Mouse (Mus musculus) hindbrain, embryonic 13.5 days (tissue): Measurements from ENCODE around the gene Socs3. TPM values are rescaled to one million over a fixed set of nuclear protein-coding genes. Genes with fewer than 3 reads are reported as not detected.

Source experiments
- ATAC-seq: fragments of 200-750 bp; cut with Nextera tagmentation; 2 replicates; pipeline ENCODE4 v1.8.0; 2017; ENCODE audit warnings: moderate TSS enrichment; ENCODE audit not compliant: low FRiP score
- H3K27ac ChIP-seq: fragments of 300-500 bp; sonication (generic); 2 replicates; pipeline ENCODE4 v1.5.1; 2015; ENCODE audit warnings: inconsistent platforms, mild to moderate bottlenecking, moderate library complexity
- H3K27me3 ChIP-seq: fragments of 300-500 bp; sonication (generic); 2 replicates; pipeline ENCODE4 v1.6.1; 2015; ENCODE audit warnings: mild to moderate bottlenecking, inconsistent platforms
- H3K36me3 ChIP-seq: fragments of 300-500 bp; sonication (generic); 2 replicates; pipeline ENCODE4 v1.6.1; 2015; ENCODE audit warnings: mild to moderate bottlenecking, inconsistent platforms
- H3K4me1 ChIP-seq: fragments of 300-500 bp; sonication (generic); replicated peaks from 2 replicates; pipeline ENCODE4 v1.6.1; 2015; ENCODE audit warnings: inconsistent platforms
- H3K4me2 ChIP-seq: fragments of 300-500 bp; sonication (generic); 2 replicates; pipeline ENCODE4 v1.6.1; 2015; ENCODE audit warnings: inconsistent platforms, mild to moderate bottlenecking, moderate library complexity
- H3K4me3 ChIP-seq: fragments of 300-500 bp; sonication (generic); 2 replicates; pipeline ENCODE4 v1.5.1; 2015; ENCODE audit warnings: mild to moderate bottlenecking, inconsistent platforms
- H3K9ac ChIP-seq: fragments of 300-500 bp; sonication (generic); 2 replicates; pipeline ENCODE4 v1.6.1; 2015; ENCODE audit warnings: mild to moderate bottlenecking, inconsistent platforms
- H3K9me3 ChIP-seq: fragments of 300-500 bp; sonication (generic); 2 replicates; pipeline ENCODE4 v1.6.1; 2016; ENCODE audit warnings: inconsistent platforms
- WGBS: fragments of 180-500 bp; shearing (Covaris S2); methylation state at CpG from one replicate; pipeline ENCODE4 v1.1.7; 2015; 5-methylcytosine and 5-hydroxymethylcytosine counted together
- polyA plus RNA-seq: library from polyadenylated mRNA; unstranded; fragments of >200 nt; fragmentation: Nextera tagmentation; extraction: Ambion mirVana; gene quantifications from 2 replicates; pipeline ENCODE4 v1.2.1, GENCODE M21; 2015

The Socs3 gene
- polyA plus RNA-seq, 1 experiment from 2014 or later, result 8.8 TPM

DNA sequence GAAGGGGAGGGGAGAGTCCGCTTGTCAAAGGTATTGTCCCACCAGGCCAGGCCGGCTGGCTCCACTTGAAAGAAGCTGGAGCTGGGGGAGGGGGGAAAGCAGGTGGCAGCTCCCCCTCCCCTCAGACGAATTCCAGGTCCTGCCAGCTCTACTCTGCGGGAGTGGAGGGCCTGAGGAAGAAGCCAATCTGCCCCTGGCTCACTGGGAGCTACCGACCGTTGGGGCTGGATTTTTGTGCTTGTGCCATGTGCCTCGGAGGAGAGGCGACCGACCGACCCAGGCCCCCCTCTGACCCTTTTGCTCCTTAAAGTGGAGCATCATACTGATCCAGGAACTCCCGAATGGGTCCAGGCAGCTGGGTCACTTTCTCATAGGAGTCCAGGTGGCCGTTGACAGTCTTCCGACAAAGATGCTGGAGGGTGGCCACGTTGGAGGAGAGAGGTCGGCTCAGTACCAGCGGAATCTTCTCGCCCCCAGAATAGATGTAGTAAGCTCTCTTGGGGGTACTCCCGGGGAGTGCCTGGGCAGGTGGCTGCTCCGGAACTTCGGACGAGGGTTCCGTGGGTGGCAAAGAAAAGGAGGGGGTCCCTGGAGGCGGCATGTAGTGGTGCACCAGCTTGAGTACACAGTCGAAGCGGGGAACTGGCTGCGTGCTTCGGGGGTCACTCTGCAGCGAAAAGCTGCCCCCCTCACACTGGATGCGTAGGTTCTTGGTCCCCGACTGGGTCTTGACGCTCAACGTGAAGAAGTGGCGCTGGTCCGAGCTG lies 2.4 kb downstream of the Socs3 start:
- peaks cover 53% of the 10 kb centered on the region for H3K27me3 ChIP-seq
- no peak for ATAC-seq
- H3K9me3 ChIP-seq, result no peaks in the 10 kb centered on the region
- H3K4me2 ChIP-seq, result peak overlapping the region; percentile 96
- H3K27ac ChIP-seq, result peak overlapping the region; percentile 18; the same call in 1 of the 2 replicates
- H3K4me1 ChIP-seq, result peaks cover 72% of the 10 kb centered on the region
- H3K4me3 ChIP-seq, result peak overlapping the region; percentile 67
- H3K9ac ChIP-seq, result peak overlapping the region; percentile 85
- WGBS, result 3% methylated on average over 34 of the region's 34 CpGs
- H3K36me3 ChIP-seq, result no peaks in the 10 kb centered on the region

DNA sequence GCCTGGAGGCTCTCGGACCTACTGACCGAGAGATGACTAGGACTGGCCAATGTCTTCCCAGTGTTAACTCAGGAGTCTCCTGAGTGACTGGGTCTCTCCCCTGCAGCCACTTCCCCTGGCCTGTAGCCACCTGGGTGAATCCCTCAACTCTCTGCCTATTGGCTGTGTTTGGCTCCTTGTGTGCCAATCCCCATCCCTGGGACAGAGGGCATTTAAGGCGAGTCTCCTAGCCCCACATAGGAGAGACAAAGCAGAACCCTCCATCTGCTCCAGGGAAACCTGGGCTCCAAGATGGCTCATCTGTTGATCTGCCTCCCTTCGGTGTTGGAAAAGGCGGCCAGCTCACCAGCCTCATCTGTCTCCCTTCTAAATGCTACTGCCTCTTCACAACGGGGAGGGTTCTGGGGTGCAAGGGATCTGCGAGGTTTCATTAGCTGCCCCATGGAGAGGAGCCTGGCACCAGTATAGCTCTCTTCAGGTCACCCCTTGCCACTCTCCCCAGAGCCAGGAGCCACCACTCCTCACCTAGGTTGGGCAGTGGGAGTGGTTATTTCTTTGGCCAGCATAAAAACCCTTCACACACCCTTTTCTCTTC lies 3.2 kb downstream of the Socs3 start:
- Histone ChIP-seq H3K36me3 (no peaks in the 10 kb centered on the region), H3K27me3 (peaks cover 54% of the 10 kb centered on the region), H3K9ac (0 out of 2 replicates have a peak overlapping the region, but pooled peaks have one; percentile 24), H3K27ac (no peak overlapping the region), H3K9me3 (no peaks in the 10 kb centered on the region), H3K4me3 (peak overlapping the region; percentile 67), H3K4me1 (peaks cover 78% of the 10 kb centered on the region), H3K4me2 (peak overlapping the region; percentile 96)
- ATAC-seq, result no peak
- 40% methylated on average over 7 of the region's 7 CpGs for WGBS

DNA sequence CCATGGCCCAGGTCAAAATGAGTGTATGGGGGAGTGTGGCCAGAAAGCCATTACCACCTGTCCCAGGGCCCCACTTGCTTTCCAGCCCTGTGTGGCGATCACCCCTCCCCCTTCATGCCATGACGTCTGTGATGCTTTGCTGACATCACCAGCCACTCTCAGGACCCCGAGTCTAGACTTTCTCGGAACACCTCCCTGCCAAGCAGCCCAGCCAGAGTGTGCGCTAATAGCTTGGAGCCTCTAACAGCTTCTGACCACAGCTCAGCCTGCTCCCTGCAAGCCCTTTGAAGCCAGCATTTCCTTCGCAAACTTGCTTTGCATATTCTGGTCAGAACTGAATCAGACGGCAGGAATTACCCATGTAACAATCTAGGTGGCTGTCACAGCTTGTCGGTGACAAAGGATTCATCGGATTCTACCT lies 4.3 kb downstream of the Socs3 start:
- no peak overlapping the region for H3K4me3 ChIP-seq
- no peaks in the 10 kb centered on the region for H3K36me3 ChIP-seq
- H3K27ac ChIP-seq, result no peak overlapping the region
- peaks cover 78% of the 10 kb centered on the region for H3K4me1 ChIP-seq
- H3K27me3 ChIP-seq, result peaks cover 56% of the 10 kb centered on the region
- H3K4me2 ChIP-seq, result peak overlapping the region; percentile 96
- no peaks in the 10 kb centered on the region for H3K9me3 ChIP-seq
- ATAC-seq, result no peak
- 0 out of 2 replicates have a peak overlapping the region, but pooled peaks have one; percentile 20 for H3K9ac ChIP-seq
- 15% methylated on average over 9 of the region's 9 CpGs for WGBS

DNA sequence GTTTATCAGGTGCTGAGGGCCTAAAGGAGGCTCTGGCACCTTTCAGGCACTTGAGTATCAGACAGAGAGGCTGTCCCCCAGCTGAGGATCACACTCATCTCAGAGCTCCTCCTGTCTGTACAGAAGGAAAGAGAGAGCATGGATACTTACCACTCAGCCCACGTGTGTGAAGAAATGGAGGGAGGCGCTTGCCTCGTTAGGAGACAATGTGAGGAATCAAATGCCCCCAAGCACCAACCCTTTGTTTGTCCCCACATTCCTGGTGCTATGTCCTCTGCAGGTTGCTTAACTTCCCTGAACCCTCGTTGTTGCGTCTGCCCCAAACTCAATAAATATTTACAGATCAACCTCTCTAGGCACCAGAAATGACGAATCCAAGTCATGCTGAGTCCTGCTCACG lies 4.8 kb downstream of the Socs3 start:
- Histone ChIP-seq H3K4me2 (peak overlapping the region; percentile 96; the same call in 1 of the 2 replicates), H3K36me3 (no peaks in the 10 kb centered on the region), H3K27me3 (peaks cover 53% of the 10 kb centered on the region), H3K27ac (no peak overlapping the region), H3K4me1 (peaks cover 78% of the 10 kb centered on the region), H3K9me3 (no peaks in the 10 kb centered on the region), H3K9ac (0 out of 2 replicates have a peak overlapping the region, but pooled peaks have one; percentile 20), H3K4me3 (no peak overlapping the region)
- WGBS, result 23% methylated on average over 7 of the region's 7 CpGs
- ATAC-seq, result no peak

DNA sequence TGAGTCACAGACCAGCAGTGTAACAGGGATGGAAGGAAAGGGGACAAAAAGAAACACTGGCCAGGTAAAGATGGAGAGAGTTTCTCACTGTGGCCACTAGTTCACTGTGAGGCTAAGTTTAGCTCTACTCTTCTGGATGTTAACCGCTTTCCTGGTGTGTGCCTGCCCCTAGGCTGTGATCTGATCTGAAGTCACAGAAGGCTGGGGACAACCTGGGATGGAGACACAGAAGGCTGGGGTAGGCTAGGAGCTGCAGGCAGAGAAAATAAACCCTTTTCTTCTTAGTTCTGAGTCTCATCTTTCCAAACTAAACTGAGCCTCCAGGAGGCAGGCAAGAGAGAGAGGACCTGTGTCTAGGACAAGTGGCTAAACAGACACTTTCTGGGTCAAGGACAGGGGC lies 5.6 kb downstream of the Socs3 start:
- Histone ChIP-seq H3K4me2 (peak overlapping the region; percentile 69), H3K9ac (peak overlapping the region; percentile 62; the same call in 1 of the 2 replicates), H3K9me3 (no peaks in the 10 kb centered on the region), H3K27me3 (peaks cover 53% of the 10 kb centered on the region), H3K36me3 (no peaks in the 10 kb centered on the region), H3K27ac (no peak overlapping the region; the same call in 1 of the 2 replicates), H3K4me3 (no peak overlapping the region), H3K4me1 (peaks cover 72% of the 10 kb centered on the region)
- 9% methylated on average over 1 of the region's 1 CpGs for WGBS
- no peak for ATAC-seq

DNA sequence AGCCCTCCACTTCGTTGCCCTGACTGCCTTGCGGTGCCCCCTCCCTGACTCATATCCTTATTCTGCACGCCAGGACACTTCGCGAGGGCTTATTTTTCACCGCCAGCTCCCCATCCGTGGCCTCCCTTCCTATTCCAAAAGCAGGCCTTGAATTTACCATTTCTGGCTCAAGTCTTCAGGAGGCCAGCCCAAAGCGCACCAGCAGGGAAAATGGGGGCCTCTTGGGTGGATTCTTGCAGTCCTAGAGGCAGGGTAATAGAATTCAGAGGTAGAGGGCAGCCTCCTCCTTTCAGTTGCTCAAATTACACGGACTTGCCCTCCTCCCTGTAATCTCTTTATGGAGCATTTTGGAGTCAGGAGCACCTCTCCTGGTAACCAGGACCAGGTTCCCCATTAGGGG lies 6.0 kb downstream of the Socs3 start:
- ATAC-seq, result no peak; the same call in 1 of the 2 replicates
- Histone ChIP-seq H3K9ac (peak overlapping the region; percentile 62), H3K36me3 (no peaks in the 10 kb centered on the region), H3K27ac (peak overlapping the region; percentile 63; the same call in 1 of the 2 replicates), H3K27me3 (peaks cover 57% of the 10 kb centered on the region), H3K4me2 (peak overlapping the region; percentile 69), H3K4me3 (peak overlapping the region; percentile 38), H3K4me1 (peaks cover 71% of the 10 kb centered on the region), H3K9me3 (no peaks in the 10 kb centered on the region)
- under 1% methylated on average over 9 of the region's 9 CpGs for WGBS

DNA sequence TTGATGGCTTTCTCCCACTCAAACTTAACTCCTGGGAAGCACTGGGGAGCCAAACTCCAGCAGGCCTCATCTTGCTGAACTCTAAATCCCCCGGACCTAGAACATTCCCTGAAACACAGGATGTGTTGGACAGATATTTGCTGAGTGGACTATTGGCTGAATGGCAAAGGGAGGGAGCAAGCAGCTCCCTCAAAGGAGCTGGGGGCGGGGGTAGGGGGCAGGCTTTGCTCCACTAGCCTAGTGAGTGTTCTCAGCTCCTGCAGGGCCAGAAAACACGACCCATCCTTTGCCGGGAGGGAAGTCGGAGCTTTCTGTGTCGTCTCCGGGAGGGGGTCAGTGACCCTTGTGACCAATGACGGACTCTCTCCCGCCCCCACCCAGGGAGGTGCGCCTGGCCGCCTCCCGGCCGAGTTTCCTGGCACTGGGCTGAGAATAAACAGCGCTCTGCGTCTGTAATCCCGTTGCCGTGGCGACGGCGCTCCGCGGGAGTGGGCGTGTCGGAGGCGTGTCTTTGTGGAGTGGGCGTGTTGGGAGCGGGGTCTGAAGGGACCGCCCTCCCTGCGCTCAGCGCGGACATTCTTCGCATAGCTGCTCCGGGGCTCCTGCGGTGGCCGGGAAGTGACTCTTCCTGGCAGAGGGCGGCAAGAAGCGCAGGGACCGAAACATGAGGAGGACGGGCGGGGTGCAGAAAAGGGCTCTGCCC lies 6.6 kb downstream of the Socs3 start:
- Histone ChIP-seq H3K4me1 (peaks cover 68% of the 10 kb centered on the region), H3K9ac (peak overlapping the region; percentile 62), H3K4me2 (peak overlapping the region; percentile 69), H3K9me3 (no peaks in the 10 kb centered on the region), H3K27me3 (peaks cover 57% of the 10 kb centered on the region), H3K4me3 (peak overlapping the region; percentile 38), H3K36me3 (no peaks in the 10 kb centered on the region), H3K27ac (peak overlapping the region; percentile 71)
- under 1% methylated on average over 39 of the region's 40 CpGs for WGBS
- peak; percentile 90 for ATAC-seq

DNA sequence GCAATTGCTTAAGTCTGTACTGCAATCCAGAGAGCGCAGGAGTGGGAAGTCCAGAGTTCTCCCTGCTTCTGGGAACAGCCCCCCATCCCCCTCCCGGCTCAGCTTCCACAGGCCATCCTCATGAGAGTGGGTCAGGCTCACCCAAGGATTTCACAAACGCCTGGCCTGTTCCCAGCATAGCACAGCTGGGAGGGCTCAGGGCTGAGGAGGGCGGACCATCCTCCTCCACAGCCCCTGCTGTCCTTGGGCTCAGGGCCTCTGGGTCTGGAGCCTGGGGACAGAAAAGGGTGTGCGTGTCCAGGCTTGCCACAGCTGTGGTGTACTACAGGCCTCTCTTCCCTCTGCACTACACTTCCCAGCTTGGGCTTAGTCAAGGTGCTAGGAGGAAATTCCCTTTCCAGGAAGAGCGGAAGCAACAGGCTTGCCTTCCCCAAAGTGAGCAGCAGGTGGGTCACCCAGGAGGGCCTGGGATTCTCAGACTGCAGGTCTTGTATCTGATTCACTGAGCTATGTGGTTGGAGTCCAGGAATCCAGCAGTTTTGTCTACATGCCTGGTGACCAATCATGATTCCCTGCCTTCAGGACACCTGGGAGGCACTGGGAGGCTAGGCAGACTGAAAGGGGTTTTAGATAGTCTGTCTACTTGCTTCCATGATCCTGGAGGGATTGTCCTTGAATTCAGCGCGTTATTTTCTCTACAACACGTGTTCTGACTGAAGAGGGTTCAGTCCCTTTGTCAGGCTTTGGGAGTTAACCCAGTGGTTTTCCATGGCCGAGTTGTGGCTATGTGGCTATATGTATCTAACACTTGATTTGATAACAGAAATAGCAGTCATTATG lies 7.4 kb downstream of the Socs3 start:
- no peaks in the 10 kb centered on the region for H3K36me3 ChIP-seq
- 37% methylated on average over 10 of the region's 10 CpGs for WGBS
- peaks cover 67% of the 10 kb centered on the region for H3K4me1 ChIP-seq
- no peak for ATAC-seq
- no peak overlapping the region for H3K4me3 ChIP-seq
- H3K9ac ChIP-seq, result no peak overlapping the region; the same call in 1 of the 2 replicates
- H3K9me3 ChIP-seq, result no peaks in the 10 kb centered on the region
- peak overlapping the region; percentile 69; the same call in 1 of the 2 replicates for H3K4me2 ChIP-seq
- H3K27me3 ChIP-seq, result peaks cover 50% of the 10 kb centered on the region
- peak overlapping the region; percentile 71 for H3K27ac ChIP-seq

DNA sequence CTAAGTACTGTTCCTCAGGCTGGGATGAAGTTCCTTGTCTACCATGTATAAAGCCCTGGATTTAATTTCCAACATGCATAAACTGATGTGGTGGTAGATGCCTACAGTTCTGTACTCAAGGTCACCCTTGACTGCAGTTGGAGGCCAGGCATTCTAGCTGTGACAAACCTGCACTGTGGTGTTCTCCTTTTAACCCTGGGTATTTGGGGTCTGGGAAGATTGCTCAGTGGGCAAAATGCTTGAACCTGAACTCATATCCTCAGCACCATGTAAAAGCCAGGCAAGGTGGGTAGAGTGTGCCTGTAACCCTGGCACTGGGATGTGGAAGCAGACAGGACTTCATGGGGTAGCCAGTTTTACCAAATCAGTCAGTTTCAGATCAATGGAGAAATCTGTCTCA lies 9.2 kb downstream of the Socs3 start:
- Histone ChIP-seq H3K27me3 (peaks cover 32% of the 10 kb centered on the region), H3K36me3 (no peaks in the 10 kb centered on the region)

DNA sequence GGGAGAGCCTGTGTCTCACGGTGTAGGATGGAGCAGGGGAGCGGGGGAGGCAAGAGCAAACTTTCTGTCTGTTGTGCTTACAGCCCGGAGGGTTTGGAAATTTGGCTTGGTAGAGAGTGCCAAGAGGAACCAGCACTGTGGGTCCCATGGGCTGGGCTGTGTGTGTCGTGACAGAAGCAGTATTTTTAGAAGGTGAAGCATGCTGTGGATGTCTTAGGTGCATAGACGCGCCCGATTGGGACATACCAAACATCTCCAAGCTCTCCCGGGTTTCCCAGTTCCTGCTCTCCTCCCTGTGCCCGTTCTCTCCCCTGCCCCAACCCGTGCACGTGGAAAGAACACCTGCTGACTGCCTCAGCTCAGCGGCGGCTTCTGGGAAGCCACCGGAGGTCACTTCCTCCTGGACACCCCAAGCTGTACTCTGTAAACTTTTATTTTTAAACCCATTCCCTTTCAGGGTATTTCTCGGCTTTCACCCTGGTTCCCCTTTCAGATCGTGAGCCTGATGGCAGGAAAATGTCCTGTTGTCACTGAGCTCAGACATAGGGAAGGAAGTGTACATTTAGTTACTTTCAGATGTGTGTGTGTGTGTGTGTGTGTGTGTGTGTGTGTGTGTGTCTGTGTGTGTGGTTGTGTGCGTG lies 10.0 kb downstream of the Socs3 start:
- WGBS, result 56% methylated on average over 17 of the region's 17 CpGs
- no peak overlapping the region for H3K27ac ChIP-seq

More for the DNA sequence above, 9.2 kb downstream of the Socs3 start:
- H3K4me2 ChIP-seq, result no peak overlapping the region
- H3K9ac ChIP-seq, result no peak overlapping the region
- H3K9me3 ChIP-seq, result no peaks in the 10 kb centered on the region
- no peak overlapping the region for H3K4me3 ChIP-seq
- H3K4me1 ChIP-seq, result peaks cover 53% of the 10 kb centered on the region
- ATAC-seq, result no peak
- no peak overlapping the region for H3K27ac ChIP-seq

DNA sequence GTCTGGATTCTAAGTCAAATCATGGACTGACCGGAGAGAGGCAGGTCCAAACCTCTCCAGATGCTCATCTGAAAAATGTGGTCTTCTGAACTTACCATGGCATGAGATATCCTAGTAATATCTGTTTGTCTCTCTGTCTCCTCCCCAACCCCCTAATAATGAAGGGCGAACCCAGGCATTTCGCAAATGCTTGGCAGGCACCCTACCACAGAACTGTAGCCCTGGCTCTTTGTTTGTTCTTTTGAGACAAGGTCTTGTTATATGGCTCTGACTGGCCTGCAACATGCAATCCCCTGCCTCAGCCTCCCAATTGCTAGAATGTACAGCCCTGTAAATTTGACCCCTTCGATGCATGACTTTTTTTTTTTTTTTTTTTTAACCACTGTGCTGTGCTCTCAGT lies 10.7 kb downstream of the Socs3 start:
- ATAC-seq, result no peak
- H3K9me3 ChIP-seq, result no peaks in the 10 kb centered on the region
- H3K4me2 ChIP-seq, result no peak overlapping the region
- H3K36me3 ChIP-seq, result no peaks in the 10 kb centered on the region
- H3K4me1 ChIP-seq, result peaks cover 50% of the 10 kb centered on the region
- whole genome bisulfite sequencing, result 89% methylated on average over 4 of the region's 4 CpGs
- H3K27me3 ChIP-seq, result peaks cover 19% of the 10 kb centered on the region
- H3K4me3 ChIP-seq, result no peak overlapping the region
- H3K27ac ChIP-seq, result no peak overlapping the region
- no peak overlapping the region for H3K9ac ChIP-seq

More for the DNA sequence above, 10.0 kb downstream of the Socs3 start:
- Histone ChIP-seq H3K27me3 (peaks cover 26% of the 10 kb centered on the region), H3K9me3 (no peaks in the 10 kb centered on the region), H3K4me2 (no peak overlapping the region), H3K4me3 (no peak overlapping the region), H3K4me1 (peaks cover 50% of the 10 kb centered on the region), H3K9ac (no peak overlapping the region), H3K36me3 (no peaks in the 10 kb centered on the region)
- ATAC-seq, result no peak
